Mouse (Mus musculus): Measurements from ENCODE around the gene Gmfg. TPM values are rescaled to one million over a fixed set of nuclear protein-coding genes. Genes with fewer than 3 reads are reported as not detected.

Gmfg gene
- polyA plus RNA-seq, 1 experiment from 2014 or later, result 6.5 TPM

DNA sequence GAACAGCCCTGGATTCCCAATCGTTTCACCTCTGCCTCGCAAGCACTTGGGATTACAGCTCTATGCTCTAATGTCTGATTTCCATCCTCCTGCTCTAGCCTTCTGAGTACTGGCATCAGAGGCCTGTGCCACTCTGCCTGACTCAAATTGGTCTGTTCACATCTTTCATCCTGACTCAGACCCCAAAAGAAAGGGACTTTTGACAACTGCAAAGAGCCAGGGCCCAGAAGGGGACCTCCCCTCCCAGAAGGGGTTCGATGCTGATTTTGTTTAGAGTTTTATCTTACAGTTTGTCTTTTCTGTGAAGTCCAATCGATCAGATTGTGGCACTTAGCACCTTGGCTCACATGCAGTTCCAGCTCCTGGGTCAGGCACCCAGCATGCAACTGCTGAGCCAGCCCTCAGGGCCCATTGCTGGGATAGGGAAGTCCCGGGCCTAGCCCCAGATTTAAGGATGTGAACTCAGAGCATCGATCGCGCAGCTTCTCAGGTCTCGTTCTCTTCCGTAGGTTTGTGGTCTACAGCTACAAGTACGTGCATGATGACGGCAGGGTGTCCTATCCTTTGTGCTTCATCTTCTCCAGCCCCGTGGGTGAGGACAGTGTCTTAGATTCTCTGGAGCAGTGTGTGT, 7.2 kb downstream of the Gmfg start:
- Histone ChIP-seq H3K27me3 (ENCODE audit: control insufficient read depth, insufficient read depth, low read length) (no peaks in the 10 kb centered on the region; the same call in 1 of the 2 replicates), H3K9me3 (ENCODE audit: control insufficient read depth, low read length) (no peaks in the 10 kb centered on the region), H3K4me3 (ENCODE audit: low read depth, low read length) (no peak overlapping the region), H3K36me3 (ENCODE audit: control insufficient read depth, insufficient read depth, low read length) (no peaks in the 10 kb centered on the region), H3K27ac (ENCODE audit: low read depth, low read length) (no peak overlapping the region), H3K4me1 (ENCODE audit: control insufficient read depth, insufficient read depth, low read length) (no peaks in the 10 kb centered on the region), H3K9ac (ENCODE audit: low read length) (no peak overlapping the region), H3K4me2 (ENCODE audit: low read depth) (no peak overlapping the region)
- WGBS, result 87% methylated on average over 13 of the region's 13 CpGs
- no peak for DNase-seq (ENCODE audit: low spot score)
- no peak for ATAC-seq (ENCODE audit: insufficient read depth, low FRiP score, low TSS enrichment)

DNA sequence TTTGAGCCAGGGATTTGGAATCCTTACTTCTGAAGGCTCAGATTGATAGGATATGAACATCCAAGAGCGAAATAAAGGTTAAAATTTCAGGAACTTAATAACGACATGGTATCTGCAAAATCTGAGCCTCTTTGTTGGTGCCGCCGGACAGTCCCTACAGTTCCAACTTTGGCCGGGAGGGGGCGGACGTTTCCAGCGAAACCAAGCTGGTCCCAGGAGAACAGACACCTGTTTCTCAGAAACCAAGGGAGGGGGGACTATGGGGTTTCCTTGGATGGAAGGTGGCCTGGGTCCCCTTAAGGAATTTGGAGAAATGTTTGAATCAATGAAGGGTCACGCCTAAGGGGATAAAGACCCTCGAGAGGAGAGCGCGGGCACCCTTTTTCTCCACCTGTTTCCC, 9.2 kb downstream of the Gmfg start:
- no peak overlapping the region for H3K4me3 ChIP-seq (ENCODE audit: low read depth, low read length)
- no peaks in the 10 kb centered on the region for H3K9me3 ChIP-seq (ENCODE audit: control insufficient read depth, low read length)
- no peak overlapping the region for H3K9ac ChIP-seq (ENCODE audit: low read length)
- H3K36me3 ChIP-seq (ENCODE audit: control insufficient read depth, insufficient read depth, low read length), result no peaks in the 10 kb centered on the region
- DNase-seq (ENCODE audit: low spot score), result peak; percentile 82
- WGBS, result 5% methylated on average over 12 of the region's 12 CpGs
- H3K4me1 ChIP-seq (ENCODE audit: control insufficient read depth, insufficient read depth, low read length), result no peaks in the 10 kb centered on the region
- no peak for ATAC-seq (ENCODE audit: insufficient read depth, low FRiP score, low TSS enrichment)
- H3K4me2 ChIP-seq (ENCODE audit: low read depth), result no peak overlapping the region
- no peak overlapping the region for H3K27ac ChIP-seq (ENCODE audit: low read depth, low read length)
- no peaks in the 10 kb centered on the region; the same call in 1 of the 2 replicates for H3K27me3 ChIP-seq (ENCODE audit: control insufficient read depth, insufficient read depth, low read length)

DNA sequence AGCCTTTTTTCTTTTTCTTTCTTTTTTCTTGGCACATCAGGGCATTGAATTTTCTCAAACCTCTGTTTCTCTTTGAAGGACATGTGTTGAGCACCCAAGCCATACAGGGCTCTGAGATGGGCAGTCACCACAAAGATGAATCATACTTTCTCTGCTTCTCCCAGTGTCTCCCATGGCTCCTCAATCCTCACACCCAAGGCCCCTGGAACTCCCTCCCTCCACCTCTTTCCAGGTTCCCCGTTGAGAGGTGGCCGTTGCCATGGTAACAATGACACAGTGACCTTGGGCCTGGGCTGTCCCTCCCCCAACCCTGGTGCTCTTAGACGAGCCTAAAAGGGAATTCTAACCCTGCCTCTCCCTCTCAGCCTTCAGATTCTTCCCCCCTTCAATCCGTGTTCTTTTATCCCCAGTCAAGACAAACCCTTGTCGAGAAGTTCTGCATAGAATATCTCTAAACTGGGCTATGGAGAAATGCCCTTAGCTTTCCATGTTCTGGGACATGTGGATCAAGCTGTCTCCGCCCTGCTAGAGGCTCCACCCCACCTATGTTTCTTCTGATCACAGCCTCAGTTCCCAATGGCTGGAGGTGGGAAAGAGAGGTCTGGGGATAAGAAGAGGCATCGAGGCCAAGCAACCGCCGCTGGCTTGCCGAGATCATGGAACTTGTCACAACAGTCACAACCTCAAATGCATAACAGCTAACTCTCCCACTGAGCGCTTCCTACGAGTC, 10.0 kb downstream of the Gmfg start:
- Histone ChIP-seq H3K9ac (ENCODE audit: low read length) (no peak overlapping the region), H3K27me3 (ENCODE audit: control insufficient read depth, insufficient read depth, low read length) (no peaks in the 10 kb centered on the region; the same call in 1 of the 2 replicates), H3K4me2 (ENCODE audit: low read depth) (no peak overlapping the region), H3K27ac (ENCODE audit: low read depth, low read length) (no peak overlapping the region), H3K36me3 (ENCODE audit: control insufficient read depth, insufficient read depth, low read length) (no peaks in the 10 kb centered on the region), H3K4me3 (ENCODE audit: low read depth, low read length) (no peak overlapping the region), H3K9me3 (ENCODE audit: control insufficient read depth, low read length) (no peaks in the 10 kb centered on the region), H3K4me1 (ENCODE audit: control insufficient read depth, insufficient read depth, low read length) (no peaks in the 10 kb centered on the region)
- no peak for DNase-seq (ENCODE audit: low spot score)
- 17% methylated on average over 12 of the region's 12 CpGs for WGBS
- ATAC-seq (ENCODE audit: insufficient read depth, low FRiP score, low TSS enrichment), result no peak

DNA sequence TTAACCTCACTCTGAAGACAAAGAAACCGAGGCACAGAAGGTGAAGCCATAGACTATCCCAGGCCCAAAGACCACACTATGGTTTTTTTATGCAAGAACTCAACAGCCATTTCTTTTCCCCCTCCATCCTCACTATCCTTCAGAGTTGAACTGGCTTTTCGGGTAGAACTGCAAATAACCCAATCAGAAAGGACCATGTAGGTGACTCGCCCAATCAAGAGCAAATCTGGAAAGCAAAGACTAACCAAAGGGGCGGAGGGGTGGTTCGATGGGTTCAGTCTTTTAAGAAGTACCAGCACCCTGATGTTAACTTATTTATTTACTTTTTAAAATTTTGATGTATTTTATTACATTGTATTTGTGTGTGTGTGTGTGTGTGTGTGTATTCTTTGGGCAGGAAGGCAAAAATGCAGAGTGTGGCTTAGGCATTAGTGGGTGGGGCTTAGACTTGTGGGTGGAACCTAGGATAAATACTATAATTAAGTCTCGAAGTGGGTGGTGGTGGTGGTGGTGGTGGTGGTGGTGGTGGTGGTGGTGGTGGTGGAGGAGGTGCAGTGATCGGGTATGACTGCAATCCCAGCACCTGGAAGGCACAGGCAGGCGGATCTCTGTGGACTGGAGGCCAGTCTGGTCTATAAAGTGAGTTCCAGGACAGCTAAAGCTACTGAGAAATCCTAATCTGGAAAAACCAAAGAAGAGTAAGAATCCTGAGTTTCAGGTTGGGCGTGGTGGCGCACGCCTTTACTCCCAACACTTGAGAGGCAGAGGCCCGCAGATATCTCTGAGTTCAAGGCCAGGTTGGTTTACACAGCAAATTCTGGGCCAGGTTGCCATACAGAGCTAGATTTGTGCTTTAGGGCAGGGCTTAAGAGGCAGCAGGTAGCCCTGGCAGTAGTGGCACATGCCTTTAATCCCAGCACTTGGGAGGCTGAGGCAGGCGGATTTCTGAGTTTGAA, 10.9 kb downstream of the Gmfg start:
- DNase-seq (ENCODE audit: low spot score) (no peak), ATAC-seq (ENCODE audit: insufficient read depth, low FRiP score, low TSS enrichment) (no peak)
- H3K27me3 ChIP-seq (ENCODE audit: control insufficient read depth, insufficient read depth, low read length), result no peaks in the 10 kb centered on the region; the same call in 1 of the 2 replicates
- 67% methylated on average over 13 of the region's 13 CpGs for WGBS
- peaks cover 5% of the 10 kb centered on the region for H3K4me1 ChIP-seq (ENCODE audit: control insufficient read depth, insufficient read depth, low read length)
- no peak overlapping the region for H3K9ac ChIP-seq (ENCODE audit: low read length)
- H3K4me2 ChIP-seq (ENCODE audit: low read depth), result no peak overlapping the region
- no peak overlapping the region for H3K4me3 ChIP-seq (ENCODE audit: low read depth, low read length)
- H3K9me3 ChIP-seq (ENCODE audit: control insufficient read depth, low read length), result no peaks in the 10 kb centered on the region
- H3K27ac ChIP-seq (ENCODE audit: low read depth, low read length), result no peak overlapping the region
- H3K36me3 ChIP-seq (ENCODE audit: control insufficient read depth, insufficient read depth, low read length), result no peaks in the 10 kb centered on the region

DNA sequence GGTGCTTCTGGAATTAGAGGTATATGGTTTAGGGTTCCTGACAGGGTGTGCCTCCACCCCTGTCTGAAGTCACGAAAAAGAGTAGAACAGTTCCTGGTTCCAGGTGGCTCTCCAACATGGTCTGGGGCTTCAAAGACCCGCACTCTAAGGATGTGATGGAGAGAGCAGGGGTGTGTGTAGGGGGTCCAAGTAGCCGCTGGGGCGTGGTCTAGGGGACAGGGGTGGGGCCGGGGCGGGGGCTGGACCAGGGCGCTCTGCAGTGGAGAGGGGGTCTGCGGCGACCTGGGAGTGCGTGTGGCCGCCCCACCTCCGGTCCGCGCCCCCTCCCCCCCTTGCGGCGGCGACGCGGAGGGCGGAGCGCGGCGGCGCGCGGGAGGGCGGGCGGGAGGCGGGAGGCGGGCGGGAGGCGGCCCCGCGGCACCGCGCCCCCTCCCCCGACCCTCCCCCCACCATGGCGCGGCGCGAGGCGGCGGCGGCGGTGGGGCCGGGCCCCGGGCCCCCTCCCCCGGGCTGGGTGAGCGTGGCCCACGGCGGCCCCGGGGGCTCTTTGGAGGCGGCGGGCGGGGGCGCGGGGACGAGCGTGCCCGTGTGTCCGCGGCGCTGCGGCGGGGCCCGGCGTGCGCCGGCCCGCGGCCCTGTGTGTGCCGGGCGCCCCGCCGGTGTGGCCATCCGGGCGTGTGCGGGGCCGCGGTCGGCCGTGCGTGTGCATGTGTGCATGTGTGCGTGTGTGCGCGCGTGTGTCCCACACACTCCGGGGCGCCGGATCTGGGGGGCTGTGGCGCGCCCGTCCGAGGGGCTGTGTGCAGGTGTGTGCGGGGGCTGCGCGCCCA, 14.5 kb downstream of the Gmfg start, which contains the start of gene Lrfn1:
Gene Lrfn1, plus strand, starts transcription at position 450 of the 830 bp plus-strand sequence.
- H3K4me1 ChIP-seq (ENCODE audit: control insufficient read depth, insufficient read depth, low read length), result peaks cover 7% of the 10 kb centered on the region
- peak within 1 kb of the TSS; percentile 92 for H3K4me2 ChIP-seq (ENCODE audit: low read depth)
- H3K27ac ChIP-seq (ENCODE audit: low read depth, low read length), result peak within 1 kb of the TSS; percentile 70
- no peaks in the 10 kb centered on the region for H3K9me3 ChIP-seq (ENCODE audit: control insufficient read depth, low read length)
- H3K27me3 ChIP-seq (ENCODE audit: control insufficient read depth, insufficient read depth, low read length), result no peaks in the 10 kb centered on the region
- H3K4me3 ChIP-seq (ENCODE audit: low read depth, low read length), result peak within 1 kb of the TSS; percentile 94
- peak within 1 kb of the TSS; percentile 91 for H3K9ac ChIP-seq (ENCODE audit: low read length)
- DNase-seq (ENCODE audit: low spot score) (peak; percentile 57), ATAC-seq (ENCODE audit: insufficient read depth, low FRiP score, low TSS enrichment) (peak; percentile 70)
- 0% methylated on average over 39 of the region's 97 CpGs for WGBS
- peaks cover 4% of the 10 kb centered on the region; the same call in 1 of the 2 replicates for H3K36me3 ChIP-seq (ENCODE audit: control insufficient read depth, insufficient read depth, low read length)

DNA sequence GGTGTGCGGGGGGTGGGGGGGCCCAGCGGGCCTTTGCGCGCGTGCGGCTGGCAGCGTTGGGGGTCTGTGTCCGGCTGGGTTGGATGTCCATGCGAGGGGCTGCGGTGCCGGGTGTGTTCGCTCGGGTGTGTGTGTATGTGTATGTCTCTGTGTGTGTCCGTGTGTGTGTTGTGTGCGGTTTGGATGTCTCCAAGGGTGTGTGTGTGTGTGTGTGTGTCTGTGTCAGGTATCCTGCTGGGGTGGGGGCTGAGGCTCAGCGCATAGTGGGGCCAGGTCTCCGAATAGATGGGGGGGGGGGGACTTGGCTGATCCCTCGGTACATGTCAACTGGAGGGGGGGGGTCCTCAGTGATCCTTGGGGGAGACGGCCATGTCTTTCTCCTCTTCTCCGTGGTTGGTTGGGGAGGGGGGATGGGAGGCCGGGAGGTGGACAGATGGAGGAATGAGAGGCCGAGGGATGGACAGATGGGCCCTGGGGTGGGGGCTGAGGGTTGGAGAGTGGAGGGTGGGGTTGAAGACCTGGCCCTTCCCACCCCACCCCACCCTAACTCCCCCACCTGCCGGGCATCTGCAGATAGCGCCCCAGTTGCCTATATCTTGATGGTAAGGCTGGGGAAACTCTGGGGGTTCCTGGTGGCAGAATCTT, 15.2 kb downstream of the Gmfg start:
- Histone ChIP-seq H3K4me2 (ENCODE audit: low read depth) (peak overlapping the region; percentile 92), H3K9ac (ENCODE audit: low read length) (peak overlapping the region; percentile 91), H3K27me3 (ENCODE audit: control insufficient read depth, insufficient read depth, low read length) (no peaks in the 10 kb centered on the region), H3K4me1 (ENCODE audit: control insufficient read depth, insufficient read depth, low read length) (peaks cover 7% of the 10 kb centered on the region), H3K27ac (ENCODE audit: low read depth, low read length) (peak overlapping the region; percentile 70), H3K9me3 (ENCODE audit: control insufficient read depth, low read length) (no peaks in the 10 kb centered on the region), H3K36me3 (ENCODE audit: control insufficient read depth, insufficient read depth, low read length) (peaks cover 4% of the 10 kb centered on the region; the same call in 1 of the 2 replicates), H3K4me3 (ENCODE audit: low read depth, low read length) (peak overlapping the region; percentile 94)
- DNase-seq (ENCODE audit: low spot score) (peak; percentile 16), ATAC-seq (ENCODE audit: insufficient read depth, low FRiP score, low TSS enrichment) (peak; percentile 21; the same call in 1 of the 2 replicates)
- WGBS, result 3% methylated on average over 18 of the region's 24 CpGs

DNA sequence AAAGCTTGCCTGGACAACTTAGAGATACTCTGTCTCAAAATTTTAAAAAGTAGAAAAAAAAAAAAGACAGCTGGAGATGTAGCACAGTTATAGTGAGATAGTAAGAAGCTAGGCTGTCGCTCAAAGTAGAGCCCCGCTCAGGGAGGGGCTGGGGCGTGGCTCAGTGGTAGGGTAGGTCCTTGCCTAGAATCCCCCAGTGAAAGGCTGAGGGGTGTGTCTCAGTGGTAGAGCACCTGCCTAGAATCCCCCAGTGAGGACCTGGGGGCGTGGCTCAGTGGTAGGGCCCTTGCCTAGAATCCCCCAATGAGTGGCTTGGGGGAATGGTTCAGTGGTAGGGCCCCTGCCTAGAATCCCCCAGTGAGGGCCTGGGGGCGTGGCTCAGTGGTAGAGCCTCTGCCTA, 23.1 kb downstream of the Gmfg start:
- H3K9ac ChIP-seq (ENCODE audit: low read length), result no peak overlapping the region
- no peaks in the 10 kb centered on the region for H3K4me1 ChIP-seq (ENCODE audit: control insufficient read depth, insufficient read depth, low read length)
- no peak overlapping the region for H3K4me2 ChIP-seq (ENCODE audit: low read depth)
- no peak for DNase-seq (ENCODE audit: low spot score)
- H3K27ac ChIP-seq (ENCODE audit: low read depth, low read length), result no peak overlapping the region
- H3K9me3 ChIP-seq (ENCODE audit: control insufficient read depth, low read length), result no peaks in the 10 kb centered on the region
- H3K27me3 ChIP-seq (ENCODE audit: control insufficient read depth, insufficient read depth, low read length), result no peaks in the 10 kb centered on the region
- H3K36me3 ChIP-seq (ENCODE audit: control insufficient read depth, insufficient read depth, low read length), result peaks cover 28% of the 10 kb centered on the region
- no peak for ATAC-seq (ENCODE audit: insufficient read depth, low FRiP score, low TSS enrichment)
- no peak overlapping the region for H3K4me3 ChIP-seq (ENCODE audit: low read depth, low read length)
- 93% methylated on average over 5 of the region's 5 CpGs for WGBS

Data from neural tube, embryonic 11.5 days (tissue).